Mouse (Mus musculus) liver, embryonic 14.5 days (tissue): Measurements from ENCODE around the gene Sdsl.

ENCODE experiments used
- CTCF ChIP-seq: IDR thresholded peaks from 2 replicates; pipeline ENCODE4 v1.5.1; 2016; ENCODE audit warnings: antibody characterized with exemption, low read depth, control low read depth
- EP300 ChIP-seq: IDR thresholded peaks from 2 replicates; pipeline ENCODE4 v1.6.1; 2016; ENCODE audit warnings: antibody characterized with exemption, low read depth

GRCm38 (mm10) chr5:120436885-120437495, 35.6 kb downstream of the Sdsl start:
- TF ChIP-seq CTCF, result no peak
- no peak for TF ChIP-seq EP300
